Mouse (Mus musculus): ENCODE measurements around the gene Mpz. TPM values are rescaled to one million over a fixed set of nuclear protein-coding genes. Genes with fewer than 3 reads are reported as not detected.

The Mpz gene
- polyA plus RNA-seq, 1 experiment from 2014 or later: 1.1 TPM

Other genes with a start within 250 kb of the Mpz start
- 0.11 and 0.16 TPM in 2 replicates for gene Fcrlb, start 237.8 kb upstream of the Mpz start, polyA plus RNA-seq (2015; fragmentation: Nextera tagmentation; extraction: Ambion mirVana)
- not detected in 2 replicates for gene Fcrla, start 223.1 kb upstream of the Mpz start, polyA plus RNA-seq (2015; fragmentation: Nextera tagmentation; extraction: Ambion mirVana)
- 1.7 and 2.1 TPM in 2 replicates for gene Fcgr2b, start 174.2 kb upstream of the Mpz start, polyA plus RNA-seq (2015; fragmentation: Nextera tagmentation; extraction: Ambion mirVana)
- 1.7 and 1.8 TPM in 2 replicates for gene Fcgr4, start 131.8 kb upstream of the Mpz start, polyA plus RNA-seq (2015; fragmentation: Nextera tagmentation; extraction: Ambion mirVana)
- 14.0 and 14.7 TPM in 2 replicates for gene Fcgr3, start 85.8 kb upstream of the Mpz start, polyA plus RNA-seq (2015; fragmentation: Nextera tagmentation; extraction: Ambion mirVana)
- 1.7 and 1.8 TPM in 2 replicates for gene Cfap126, start 36.8 kb upstream of the Mpz start, polyA plus RNA-seq (2015; fragmentation: Nextera tagmentation; extraction: Ambion mirVana)
- gene Sdhc, start 108 bp upstream of the Mpz start, polyA plus RNA-seq (2015; fragmentation: Nextera tagmentation; extraction: Ambion mirVana): 360 and 387 TPM in 2 replicates
- 16.4 and 18.5 TPM in 2 replicates for gene Pcp4l1, start 45.6 kb downstream of the Mpz start, polyA plus RNA-seq (2015; fragmentation: Nextera tagmentation; extraction: Ambion mirVana)
- gene Nr1i3, start 63.3 kb downstream of the Mpz start, polyA plus RNA-seq (2015; fragmentation: Nextera tagmentation; extraction: Ambion mirVana): 9.2 and 10.5 TPM in 2 replicates
- 31.4 and 32.0 TPM in 2 replicates for gene Tomm40l, start 71.8 kb downstream of the Mpz start, polyA plus RNA-seq (2015; fragmentation: Nextera tagmentation; extraction: Ambion mirVana)
- gene Apoa2, start 74.3 kb downstream of the Mpz start, polyA plus RNA-seq (2015; fragmentation: Nextera tagmentation; extraction: Ambion mirVana): 84.7 and 123 TPM in 2 replicates
- 51.5 and 54.5 TPM in 2 replicates for gene Fcer1g, start 83.7 kb downstream of the Mpz start, polyA plus RNA-seq (2015; fragmentation: Nextera tagmentation; extraction: Ambion mirVana)
- gene Adamts4, start 99.7 kb downstream of the Mpz start, polyA plus RNA-seq (2015; fragmentation: Nextera tagmentation; extraction: Ambion mirVana): 6.3 and 6.8 TPM in 2 replicates
- 304 and 326 TPM in 2 replicates for gene Ndufs2, start 100.7 kb downstream of the Mpz start, polyA plus RNA-seq (2015; fragmentation: Nextera tagmentation; extraction: Ambion mirVana)
- 54.2 and 54.5 TPM in 2 replicates for gene B4galt3, start 119.6 kb downstream of the Mpz start, polyA plus RNA-seq (2015; fragmentation: Nextera tagmentation; extraction: Ambion mirVana)
- 38.7 and 40.9 TPM in 2 replicates for gene Ppox, start 130.5 kb downstream of the Mpz start, polyA plus RNA-seq (2015; fragmentation: Nextera tagmentation; extraction: Ambion mirVana)
- gene Usp21, start 137.3 kb downstream of the Mpz start, polyA plus RNA-seq (2015; fragmentation: Nextera tagmentation; extraction: Ambion mirVana): 56.0 and 57.2 TPM in 2 replicates
- gene Ufc1, start 144.3 kb downstream of the Mpz start, polyA plus RNA-seq (2015; fragmentation: Nextera tagmentation; extraction: Ambion mirVana): 103 and 108 TPM in 2 replicates
- 40.6 and 44.5 TPM in 2 replicates for gene Dedd, start 178.4 kb downstream of the Mpz start, polyA plus RNA-seq (2015; fragmentation: Nextera tagmentation; extraction: Ambion mirVana)
- gene Nit1, start 194.9 kb downstream of the Mpz start, polyA plus RNA-seq (2015; fragmentation: Nextera tagmentation; extraction: Ambion mirVana): 43.3 and 47.6 TPM in 2 replicates
- gene Pfdn2, start 195.0 kb downstream of the Mpz start, polyA plus RNA-seq (2015; fragmentation: Nextera tagmentation; extraction: Ambion mirVana): 96.9 and 104 TPM in 2 replicates
- 0.94 and 1.0 TPM in 2 replicates for gene Klhdc9, start 210.1 kb downstream of the Mpz start, polyA plus RNA-seq (2015; fragmentation: Nextera tagmentation; extraction: Ambion mirVana)
- 3.7 and 3.8 TPM in 2 replicates for gene Nectin4, start 219.4 kb downstream of the Mpz start, polyA plus RNA-seq (2015; fragmentation: Nextera tagmentation; extraction: Ambion mirVana)
- gene Arhgap30, start 238.2 kb downstream of the Mpz start, polyA plus RNA-seq (2015; fragmentation: Nextera tagmentation; extraction: Ambion mirVana): 2.2 and 2.4 TPM in 2 replicates